Mouse (Mus musculus): ENCODE measurements around the gene Kcnq5. TPM values are rescaled to one million over a fixed set of nuclear protein-coding genes. Genes with fewer than 3 reads are reported as not detected.
"Not testable (repeated sequence)": the region's sequence is repeated elsewhere in the genome, so short reads cannot be mapped to it uniquely, and the experiment has no call there.

The Kcnq5 gene
- total and polyA plus RNA-seq, 3 experiments: not detected

DNA sequence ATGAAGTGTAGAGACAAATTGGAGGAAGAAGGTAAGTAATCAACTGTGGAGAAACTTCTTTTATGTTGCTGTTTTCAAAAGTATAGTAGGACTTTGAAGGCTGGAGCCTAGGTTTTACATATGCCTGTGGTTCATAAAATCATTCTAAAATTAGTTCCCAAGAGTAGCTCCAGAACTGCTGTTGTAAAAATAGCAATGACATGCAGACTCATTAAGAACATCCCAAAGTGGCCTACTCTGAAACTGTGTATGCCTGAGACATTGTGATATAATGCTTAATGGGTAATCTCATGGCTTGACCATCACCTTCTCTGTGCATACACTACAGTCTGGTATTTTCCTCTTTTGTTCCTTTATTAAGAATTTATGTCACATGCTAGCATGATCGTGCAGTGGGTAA is 212.4 kb downstream of the Kcnq5 start:
- Histone ChIP-seq H3K9me3 (replicated peaks; ENCODE audit: insufficient read depth, low read length) (no peaks in the 10 kb centered on the region), H3K79me2 (ENCODE audit: control insufficient read depth, insufficient read depth, low read length, poor library complexity) (no peaks in the 10 kb centered on the region), H3K4me1 (ENCODE audit: control insufficient read depth in 1 of 2, insufficient read depth in 2 of 2, low read length in 2 of 2) (no peaks in the 10 kb centered on the region), H3K27me3 (ENCODE audit: control insufficient read depth in 1 of 2, insufficient read depth in 2 of 2, low read length in 2 of 2) (no peaks in the 10 kb centered on the region; a peak in 1 of 4 replicates), H3K27ac (ENCODE audit: control insufficient read depth, low read depth, low read length) (no peak overlapping the region), H3K36me3 (ENCODE audit: control insufficient read depth in 1 of 2, insufficient read depth in 2 of 2, low read length in 2 of 2) (no peaks in the 10 kb centered on the region), H3K4me3 (ENCODE audit: control insufficient read depth in 1 of 2, insufficient read depth in 1 of 2, low read depth in 2 of 2, low read length in 2 of 2) (no peak overlapping the region), H3K9ac (ENCODE audit: control insufficient read depth, low read depth, low read length, poor library complexity, severe bottlenecking) (no peak overlapping the region)
- TF ChIP-seq MYC (IDR thresholded peaks at IDR 0.05; ENCODE audit: low read depth, low read length) (no peak), ZMIZ1 (IDR thresholded peaks at IDR 0.05; ENCODE audit: low read depth, low read length) (no peak), NELFE (IDR thresholded peaks at IDR 0.05; ENCODE audit: low read depth, low read length) (no peak), ZNF384 (IDR thresholded peaks at IDR 0.05; ENCODE audit: low read depth, low read length) (no peak), CHD1 (IDR thresholded peaks at IDR 0.05; ENCODE audit: low read depth, low read length) (no peak), USF1 (IDR thresholded peaks at IDR 0.05; ENCODE audit: low read depth, low read length) (no peak), KAT2A (conservative IDR thresholded peaks at IDR 0.05; ENCODE audit: low read depth, low read length) (no peak), MAFK (IDR thresholded peaks at IDR 0.05; ENCODE audit: borderline replicate concordance, low read depth, low read length) (no peak), TBP (IDR thresholded peaks at IDR 0.05; ENCODE audit: low read depth, low read length) (no peak), UBTF (IDR thresholded peaks at IDR 0.05; ENCODE audit: borderline replicate concordance, insufficient read depth, low read depth, low read length) (no peak)
- DNase-seq (ENCODE audit: low read depth, low spot score): no peak

DNA sequence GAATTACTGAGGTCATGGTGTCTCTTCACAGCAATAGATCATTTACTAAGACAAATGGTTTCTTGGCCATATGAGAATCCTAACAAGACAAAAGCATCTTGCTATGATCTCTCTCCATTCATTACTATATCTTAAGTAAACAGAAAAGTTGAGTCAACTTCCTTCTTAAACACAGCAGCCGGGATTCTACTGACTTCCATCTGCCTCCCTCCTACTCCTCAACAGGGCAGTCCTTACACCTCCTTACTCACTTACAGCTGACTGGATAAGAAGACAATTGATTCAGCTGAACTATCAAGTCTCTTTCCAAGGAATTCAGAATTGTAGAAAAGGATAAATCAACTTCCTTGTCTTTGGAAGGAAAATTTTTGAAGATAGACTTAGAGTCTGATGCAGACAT is 232.6 kb downstream of the Kcnq5 start:
- H3K27me3 ChIP-seq (ENCODE audit: control insufficient read depth in 1 of 2, insufficient read depth in 2 of 2, low read length in 2 of 2): no peaks in the 10 kb centered on the region
- no peaks in the 10 kb centered on the region for H3K9me3 ChIP-seq (replicated peaks; ENCODE audit: insufficient read depth, low read length)
- no peak overlapping the region for H3K4me3 ChIP-seq (ENCODE audit: control insufficient read depth in 1 of 2, insufficient read depth in 1 of 2, low read depth in 2 of 2, low read length in 2 of 2)
- H3K27ac ChIP-seq (ENCODE audit: control insufficient read depth, low read depth, low read length): no peak overlapping the region
- no peak for TF ChIP-seq NRF1 (IDR thresholded peaks at IDR 0.05; ENCODE audit: insufficient read depth, low read depth, low read length, poor library complexity, severe bottlenecking)
- no peak for TF ChIP-seq MYB (IDR thresholded peaks at IDR 0.05; ENCODE audit: low read depth, low read length)
- no peak for TF ChIP-seq CTCF (IDR thresholded peaks at IDR 0.05 in 2 of 3, conservative IDR thresholded peaks at IDR 0.05 in 1 of 3; ENCODE audit: control insufficient read depth in 1 of 3, insufficient read depth in 1 of 3, low read depth in 2 of 3, low read length in 3 of 3, poor library complexity in 1 of 3, severe bottlenecking in 1 of 3)
- no peak for TF ChIP-seq TCF12 (IDR thresholded peaks at IDR 0.05; ENCODE audit: low read depth, low read length)
- no peak for TF ChIP-seq SIN3A (IDR thresholded peaks at IDR 0.05; ENCODE audit: low read length)
- TF ChIP-seq GABPA (IDR thresholded peaks at IDR 0.05; ENCODE audit: low read depth, low read length): no peak
- TF ChIP-seq MAX (IDR thresholded peaks at IDR 0.05; ENCODE audit: low read length): no peak
- TF ChIP-seq MEF2A (IDR thresholded peaks at IDR 0.05; ENCODE audit: extremely low read depth, insufficient replicate concordance, low read depth, low read length, poor library complexity, severe bottlenecking): no peak
- no peak for DNase-seq (ENCODE audit: low read depth, low spot score)
- H3K4me1 ChIP-seq (ENCODE audit: control insufficient read depth in 1 of 2, insufficient read depth in 2 of 2, low read length in 2 of 2): no peaks in the 10 kb centered on the region
- H3K9ac ChIP-seq (ENCODE audit: control insufficient read depth, low read depth, low read length, poor library complexity, severe bottlenecking): no peak overlapping the region
- H3K36me3 ChIP-seq (ENCODE audit: control insufficient read depth in 1 of 2, insufficient read depth in 2 of 2, low read length in 2 of 2): no peaks in the 10 kb centered on the region
- H3K79me2 ChIP-seq (ENCODE audit: control insufficient read depth, insufficient read depth, low read length, poor library complexity): no peaks in the 10 kb centered on the region

DNA sequence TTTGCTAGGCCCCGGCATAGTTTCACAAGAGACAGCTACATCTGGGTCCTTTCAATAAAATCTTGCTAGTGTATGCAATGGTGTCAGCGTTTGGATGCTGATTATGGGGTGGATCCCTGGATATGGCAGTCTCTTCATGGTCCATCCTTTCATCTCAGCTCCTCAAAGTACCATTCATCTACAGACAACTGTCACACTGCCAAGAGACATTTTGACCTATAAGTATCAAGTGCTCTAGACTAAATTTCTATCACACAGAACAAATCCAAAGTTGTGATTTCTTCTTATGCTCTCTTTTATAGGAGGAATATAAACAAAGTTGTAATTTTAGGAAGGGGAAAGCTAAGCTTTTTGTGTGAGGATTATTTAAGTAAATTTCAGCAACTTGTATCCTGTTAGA is 238.5 kb downstream of the Kcnq5 start:
- H3K27me3 ChIP-seq (ENCODE audit: control insufficient read depth in 1 of 2, insufficient read depth in 2 of 2, low read length in 2 of 2); H3K27ac ChIP-seq (ENCODE audit: control insufficient read depth, low read depth, low read length); DNase-seq (ENCODE audit: low read depth, low spot score): not testable (repeated sequence)

More for the DNA sequence above, 238.5 kb downstream of the Kcnq5 start:
- not testable (repeated sequence) for H3K36me3 ChIP-seq (ENCODE audit: control insufficient read depth in 1 of 2, insufficient read depth in 2 of 2, low read length in 2 of 2); H3K4me1 ChIP-seq (ENCODE audit: control insufficient read depth in 1 of 2, insufficient read depth in 2 of 2, low read length in 2 of 2); H3K9ac ChIP-seq (ENCODE audit: control insufficient read depth, low read depth, low read length, poor library complexity, severe bottlenecking); H3K4me3 ChIP-seq (ENCODE audit: control insufficient read depth in 1 of 2, insufficient read depth in 1 of 2, low read depth in 2 of 2, low read length in 2 of 2); H3K9me3 ChIP-seq (replicated peaks; ENCODE audit: insufficient read depth, low read length); H3K79me2 ChIP-seq (ENCODE audit: control insufficient read depth, insufficient read depth, low read length, poor library complexity)
